Mouse (Mus musculus): ENCODE data around the gene Baz1a. TPM values are rescaled to one million over a fixed set of nuclear protein-coding genes. Genes with fewer than 3 reads are reported as not detected.

Gene Baz1a
- total and polyA plus RNA-seq, 3 experiments: 41.7 to 95.0 (median 56.0) TPM

GRCm38 (mm10) chr12:54994068-54994386 lies 20.1 kb downstream of the Baz1a start:
- H3K27me3 ChIP-seq (replicated peaks): no peaks in the 10 kb centered on the region
- H3K4me3 ChIP-seq (replicated peaks in 1 of 3; ENCODE audit: low read depth in 2 of 3, low read length in 2 of 3, poor library complexity in 1 of 3): peak overlapping the region in 2 of 3 experiments; percentile 31 to 47
- H3K9me3 ChIP-seq (replicated peaks; ENCODE audit: low read length): no peaks in the 10 kb centered on the region
- TF ChIP-seq ELF1 (IDR thresholded peaks at IDR 0.05; ENCODE audit: low read depth, low read length) (peak; percentile 34; the same call in 1 of the 2 replicates), SMC3 (IDR thresholded peaks at IDR 0.05; ENCODE audit: low read depth, low read length) (no peak), EP300 (IDR thresholded peaks at IDR 0.05; ENCODE audit: low read length) (no peak), TCF12 (IDR thresholded peaks at IDR 0.05; ENCODE audit: low read depth, low read length) (no peak), POLR2AphosphoS2 (IDR thresholded peaks at IDR 0.05; ENCODE audit: low read depth, low read length) (no peak), MAZ (IDR thresholded peaks at IDR 0.05; ENCODE audit: low read depth, low read length) (no peak), NRF1 (IDR thresholded peaks at IDR 0.05; ENCODE audit: low read depth, low read length) (no peak), ZKSCAN1 (IDR thresholded peaks at IDR 0.05; ENCODE audit: borderline replicate concordance, low read depth, low read length) (no peak), GABPA (IDR thresholded peaks at IDR 0.05; ENCODE audit: insufficient replicate concordance, low read depth, low read length) (no peak), MYC (IDR thresholded peaks at IDR 0.05; ENCODE audit: low read depth, low read length) (no peak), RAD21 (IDR thresholded peaks at IDR 0.05; ENCODE audit: low read depth, low read length) (no peak), KAT2A (IDR thresholded peaks at IDR 0.05; ENCODE audit: insufficient replicate concordance, low read length) (no peak), JUND (conservative IDR thresholded peaks at IDR 0.05; ENCODE audit: low read depth, low read length) (no peak), HCFC1 (IDR thresholded peaks at IDR 0.05; ENCODE audit: low read depth, low read length) (peak; percentile 57), ZC3H11A (IDR thresholded peaks at IDR 0.05; ENCODE audit: low read depth, low read length) (no peak)
- no peaks in the 10 kb centered on the region for H3K36me3 ChIP-seq (replicated peaks in 1 of 2; ENCODE audit: control insufficient read depth in 1 of 2, insufficient read depth in 1 of 2, low read length in 1 of 2)
- H3K4me2 ChIP-seq (ENCODE audit: insufficient read depth, low read depth, poor library complexity, severe bottlenecking): peak overlapping the region; percentile 72; the same call in 1 of the 2 replicates
- dilution Hi-C loops (cut with MboI; ENCODE audit: extremely low pct_ligation_motif_present, extremely low pct_unique_long_range_greater_than_20kb, low sequenced_read_pairs): no loop called here
- H3K27ac ChIP-seq (ENCODE audit: insufficient read depth, low read depth): peak overlapping the region; percentile 5; the same call in 1 of the 2 replicates
- DNase-seq (ENCODE audit: extremely low read depth): no peak
- peaks cover 12 to 50% of the 10 kb centered on the region in 2 experiments for H3K4me1 ChIP-seq (ENCODE audit: control insufficient read depth in 1 of 2, insufficient read depth in 2 of 2)
- H3K79me2 ChIP-seq (replicated peaks; ENCODE audit: control insufficient read depth, extremely low read depth, insufficient read depth, poor library complexity, severe bottlenecking): no peaks in the 10 kb centered on the region
- in situ Hi-C loops (cut with MboI; ENCODE audit: low pct_ligation_motif_present, low pct_unique_long_range_greater_than_20kb, low sequenced_read_pairs): no loop called here
- peak overlapping the region; percentile 69 for H3K9ac ChIP-seq (ENCODE audit: insufficient read depth, low read depth)

DNA sequence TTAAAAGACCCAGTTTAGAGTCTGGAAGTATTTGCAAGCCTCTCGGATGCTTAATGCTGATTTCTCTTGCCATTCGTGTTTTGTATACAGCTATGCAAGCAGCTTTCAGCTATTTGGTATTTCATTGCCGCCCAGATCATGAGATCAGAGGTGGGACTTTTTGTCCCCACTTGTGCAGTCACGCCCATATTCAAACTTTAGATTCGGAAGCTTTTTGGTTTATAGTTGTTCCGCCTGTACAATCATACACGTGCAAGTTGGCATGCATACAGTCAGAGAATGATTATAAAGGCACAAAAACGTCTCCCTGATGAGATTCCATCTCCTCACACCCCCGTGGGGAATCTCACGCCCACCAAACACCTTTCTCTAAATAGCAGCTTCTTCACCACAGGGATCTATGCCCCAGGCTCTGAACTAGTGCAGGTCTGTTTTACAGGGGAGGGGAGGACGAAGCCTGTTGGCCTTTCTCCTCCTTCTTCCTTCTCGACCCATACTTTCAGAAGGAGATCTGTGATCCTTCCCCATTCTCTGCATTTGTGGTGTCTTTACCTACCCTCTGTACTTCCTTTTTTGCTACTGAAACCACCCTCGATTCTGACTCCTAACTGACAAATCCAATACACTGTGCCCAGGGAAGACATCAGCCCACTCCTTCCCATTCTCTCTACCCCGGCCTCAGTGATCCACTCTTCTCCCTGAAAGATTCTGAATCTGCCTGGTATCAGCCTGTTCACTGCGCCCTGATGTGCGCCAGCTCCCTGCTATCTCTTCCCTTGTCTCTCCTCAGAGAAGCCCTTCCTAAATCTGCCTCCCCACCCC lies 20.7 kb downstream of the Baz1a start:
- Histone ChIP-seq H3K4me1 (ENCODE audit: control insufficient read depth in 1 of 2, insufficient read depth in 2 of 2) (peaks cover 12 to 50% of the 10 kb centered on the region in 2 experiments), H3K36me3 (replicated peaks in 1 of 2; ENCODE audit: control insufficient read depth in 1 of 2, insufficient read depth in 1 of 2, low read length in 1 of 2) (no peaks in the 10 kb centered on the region), H3K27me3 (replicated peaks) (no peaks in the 10 kb centered on the region), H3K9me3 (replicated peaks; ENCODE audit: low read length) (no peaks in the 10 kb centered on the region), H3K4me3 (replicated peaks in 1 of 3; ENCODE audit: low read depth in 2 of 3, low read length in 2 of 3, poor library complexity in 1 of 3) (peak overlapping the region in 2 of 3 experiments; percentile 31 to 47), H3K9ac (ENCODE audit: insufficient read depth, low read depth) (peak overlapping the region; percentile 69), H3K79me2 (replicated peaks; ENCODE audit: control insufficient read depth, extremely low read depth, insufficient read depth, poor library complexity, severe bottlenecking) (no peaks in the 10 kb centered on the region), H3K27ac (ENCODE audit: insufficient read depth, low read depth) (peak overlapping the region; percentile 5), H3K4me2 (ENCODE audit: insufficient read depth, low read depth, poor library complexity, severe bottlenecking) (peak overlapping the region; percentile 72)
- in situ Hi-C loops (cut with MboI; ENCODE audit: low pct_ligation_motif_present, low pct_unique_long_range_greater_than_20kb, low sequenced_read_pairs): no loop called here
- dilution Hi-C loops (cut with MboI; ENCODE audit: extremely low pct_ligation_motif_present, extremely low pct_unique_long_range_greater_than_20kb, low sequenced_read_pairs): no loop called here
- TF ChIP-seq MAZ (IDR thresholded peaks at IDR 0.05; ENCODE audit: low read depth, low read length) (no peak), HCFC1 (IDR thresholded peaks at IDR 0.05; ENCODE audit: low read depth, low read length) (no peak), KAT2A (IDR thresholded peaks at IDR 0.05; ENCODE audit: insufficient replicate concordance, low read length) (no peak), MEF2A (IDR thresholded peaks at IDR 0.05; ENCODE audit: borderline replicate concordance, low read depth, low read length) (0 out of 2 replicates have a peak, but pooled peaks have one; percentile 19), GABPA (IDR thresholded peaks at IDR 0.05; ENCODE audit: insufficient replicate concordance, low read depth, low read length) (no peak), UBTF (IDR thresholded peaks at IDR 0.05; ENCODE audit: low read depth, low read length) (no peak), JUND (conservative IDR thresholded peaks at IDR 0.05; ENCODE audit: low read depth, low read length) (no peak), SMC3 (IDR thresholded peaks at IDR 0.05; ENCODE audit: low read depth, low read length) (no peak), ZC3H11A (IDR thresholded peaks at IDR 0.05; ENCODE audit: low read depth, low read length) (no peak), MXI1 (IDR thresholded peaks at IDR 0.05; ENCODE audit: low read depth, low read length) (peak; percentile 68; the same call in 1 of the 2 replicates), RAD21 (IDR thresholded peaks at IDR 0.05; ENCODE audit: low read depth, low read length) (no peak), NRF1 (IDR thresholded peaks at IDR 0.05; ENCODE audit: low read depth, low read length) (no peak), ELF1 (IDR thresholded peaks at IDR 0.05; ENCODE audit: low read depth, low read length) (no peak), ETS1 (conservative IDR thresholded peaks at IDR 0.05; ENCODE audit: low read depth, low read length) (peak; percentile 24; the same call in 1 of the 2 replicates), BHLHE40 (IDR thresholded peaks at IDR 0.05; ENCODE audit: low read depth, low read length) (peak; percentile 82), TBP (conservative IDR thresholded peaks at IDR 0.05; ENCODE audit: low read depth, low read length) (peak; percentile 24; the same call in 1 of the 2 replicates), TCF12 (IDR thresholded peaks at IDR 0.05; ENCODE audit: low read depth, low read length) (no peak), NELFE (IDR thresholded peaks at IDR 0.05; ENCODE audit: low read depth, low read length) (0 out of 2 replicates have a peak, but pooled peaks have one; percentile 32), CHD1 (IDR thresholded peaks at IDR 0.05; ENCODE audit: low read depth, low read length) (no peak), RCOR1 (conservative IDR thresholded peaks at IDR 0.05; ENCODE audit: low read depth, low read length) (no peak), MAX (IDR thresholded peaks at IDR 0.05; ENCODE audit: low read length) (peak; percentile 23; the same call in 1 of the 2 replicates), MYC (IDR thresholded peaks at IDR 0.05; ENCODE audit: low read depth, low read length) (0 out of 2 replicates have a peak, but pooled peaks have one; percentile 35)
- DNase-seq (ENCODE audit: extremely low read depth): no peak
